In the genomic region with DNA sequence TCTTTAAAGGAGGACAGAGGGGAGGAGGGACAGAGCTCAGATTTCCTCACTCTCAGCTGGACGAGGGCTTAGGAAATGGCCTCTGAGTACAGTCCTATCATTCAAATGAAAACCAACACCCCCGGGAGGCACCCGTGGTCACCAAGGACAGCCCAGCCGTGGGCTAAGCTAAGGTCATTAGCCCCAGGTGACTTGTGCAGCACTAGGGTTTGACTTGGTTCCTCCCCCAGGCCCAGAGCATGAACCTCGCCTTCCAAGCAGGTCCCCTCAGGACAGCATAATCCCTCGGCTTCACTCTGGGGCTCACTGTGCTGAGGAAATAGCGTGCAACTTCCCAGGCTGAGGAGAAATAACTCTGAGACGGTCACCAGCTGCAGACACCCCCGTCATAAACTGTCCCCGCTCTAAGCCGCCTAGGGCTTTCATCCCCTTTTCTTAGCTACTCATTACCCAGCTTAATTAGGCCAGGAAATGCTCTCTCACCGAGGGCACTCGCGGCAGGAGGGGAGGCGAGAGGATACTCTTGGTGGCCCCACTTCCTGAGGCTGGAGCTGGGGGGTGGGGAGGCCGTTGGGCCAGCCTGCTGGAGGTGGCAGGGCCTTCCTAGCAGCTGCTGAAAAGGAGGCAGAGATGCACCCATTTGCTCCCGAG, we compare ENCODE assay signal across 8 mouse cellular contexts.
DNase-seq lines count a peak whose midpoint lies in the region; ATAC-seq and TF ChIP-seq lines count a peak whose summit lies in the region.

No protein-coding gene starts in this region.

- WGBS in stomach, embryonic 14.5 days = 9% methylated on average over 17 of the region's 17 CpGs
- WGBS in stomach, postnatal 0 days = 13% methylated on average over 17 of the region's 17 CpGs
- 9% methylated on average over 17 of the region's 17 CpGs for WGBS in heart, embryonic 11.5 days (ENCODE audit: insufficient replicate concordance)
- 2% methylated on average over 17 of the region's 17 CpGs for WGBS in kidney, embryonic 16.5 days
- WGBS in midbrain, embryonic 15.5 days = 5% methylated on average over 17 of the region's 17 CpGs

- ATAC-seq in stomach, embryonic 14.5 days (ENCODE audit: insufficient number of reproducible peaks, insufficient read depth, low FRiP score, low read depth) = peak; percentile 33; the same call in 1 of the 2 replicates
- ATAC-seq in stomach, postnatal 0 days (ENCODE audit: low FRiP score, low TSS enrichment) = no peak
- 0 out of 2 replicates have a peak, but pooled peaks have one; percentile 10 for ATAC-seq in heart, embryonic 11.5 days (replicated peaks; ENCODE audit: insufficient number of reproducible peaks, low FRiP score, low TSS enrichment)
- ATAC-seq in kidney, embryonic 16.5 days (ENCODE audit: low FRiP score, low TSS enrichment) = peak; percentile 91
- peak; percentile 48; the same call in 1 of the 2 replicates for ATAC-seq in midbrain, embryonic 15.5 days (replicated peaks)
- no peak for ATAC-seq in megakaryocyte-erythroid progenitor cell, adult 5-6 weeks (replicated peaks; ENCODE audit: low FRiP score, low TSS enrichment, poor library complexity, severe bottlenecking)

- no peak for TF ChIP-seq EP300 in stomach, postnatal 0 days (optimal IDR thresholded peaks at IDR 0.05)

- peaks cover 4% of the 10 kb centered on the region; the same call in 1 of the 2 replicates for H3K4me1 ChIP-seq in stomach, embryonic 14.5 days (ENCODE audit: control insufficient read depth, insufficient read depth, low read length)
- no peaks in the 10 kb centered on the region for H3K4me1 ChIP-seq in stomach, postnatal 0 days (replicated peaks; ENCODE audit: control insufficient read depth, insufficient read depth)
- peaks cover 10% of the 10 kb centered on the region; the same call in 1 of the 2 replicates for H3K4me1 ChIP-seq in heart, embryonic 11.5 days (ENCODE audit: control insufficient read depth, insufficient read depth, low read length)
- H3K4me1 ChIP-seq in kidney, embryonic 16.5 days (ENCODE audit: insufficient read depth, low read length) = peaks cover 20% of the 10 kb centered on the region
- H3K4me1 ChIP-seq in midbrain, embryonic 15.5 days = peaks cover 8% of the 10 kb centered on the region

- no peak for TF ChIP-seq CTCF in stomach, postnatal 0 days (IDR thresholded peaks at IDR 0.05; ENCODE audit: low read depth)

- no peak overlapping the region for H3K4me3 ChIP-seq in stomach, embryonic 14.5 days (ENCODE audit: low read depth, low read length)
- H3K4me3 ChIP-seq in stomach, postnatal 0 days (ENCODE audit: low read depth, low read length) = no peak overlapping the region
- H3K4me3 ChIP-seq in heart, embryonic 11.5 days (ENCODE audit: low read depth, low read length) = no peak overlapping the region
- peak overlapping the region; percentile 5; the same call in 1 of the 2 replicates for H3K4me3 ChIP-seq in kidney, embryonic 16.5 days (ENCODE audit: low read length)
- H3K4me3 ChIP-seq in midbrain, embryonic 15.5 days = no peak overlapping the region

- H3K4me2 ChIP-seq in stomach, embryonic 14.5 days (replicated peaks; ENCODE audit: low read depth, low read length) = 0 out of 2 replicates have a peak overlapping the region, but pooled peaks have one; percentile 0
- no peak overlapping the region for H3K4me2 ChIP-seq in stomach, postnatal 0 days (replicated peaks; ENCODE audit: low read depth)
- H3K4me2 ChIP-seq in heart, embryonic 11.5 days = peak overlapping the region; percentile 45
- peak overlapping the region; percentile 30 for H3K4me2 ChIP-seq in kidney, embryonic 16.5 days (replicated peaks; ENCODE audit: low read depth, low read length)
- no peak overlapping the region for H3K4me2 ChIP-seq in midbrain, embryonic 15.5 days

- no peak overlapping the region for H3K27ac ChIP-seq in stomach, embryonic 14.5 days (ENCODE audit: low read length)
- H3K27ac ChIP-seq in stomach, postnatal 0 days (replicated peaks) = no peak overlapping the region
- H3K27ac ChIP-seq in heart, embryonic 11.5 days (ENCODE audit: low read depth, low read length) = no peak overlapping the region
- peak overlapping the region; percentile 83 for H3K27ac ChIP-seq in kidney, embryonic 16.5 days (ENCODE audit: low read length)
- no peak overlapping the region for H3K27ac ChIP-seq in midbrain, embryonic 15.5 days

- H3K27me3 ChIP-seq in stomach, embryonic 14.5 days (ENCODE audit: control insufficient read depth, insufficient read depth, low read length) = no peaks in the 10 kb centered on the region
- no peaks in the 10 kb centered on the region for H3K27me3 ChIP-seq in stomach, postnatal 0 days (ENCODE audit: control insufficient read depth, insufficient read depth, low read length)
- H3K27me3 ChIP-seq in heart, embryonic 11.5 days (ENCODE audit: control insufficient read depth, insufficient read depth, low read length) = no peaks in the 10 kb centered on the region
- H3K27me3 ChIP-seq in kidney, embryonic 16.5 days (ENCODE audit: insufficient read depth, low read length) = no peaks in the 10 kb centered on the region
- H3K27me3 ChIP-seq in midbrain, embryonic 15.5 days (replicated peaks) = no peaks in the 10 kb centered on the region

- no peaks in the 10 kb centered on the region for H3K9me3 ChIP-seq in stomach, embryonic 14.5 days (ENCODE audit: control insufficient read depth, low read depth, low read length)
- H3K9me3 ChIP-seq in stomach, postnatal 0 days (ENCODE audit: control insufficient read depth, low read length) = no peaks in the 10 kb centered on the region
- H3K9me3 ChIP-seq in heart, embryonic 11.5 days (replicated peaks; ENCODE audit: control insufficient read depth, low read length) = no peaks in the 10 kb centered on the region
- no peaks in the 10 kb centered on the region for H3K9me3 ChIP-seq in kidney, embryonic 16.5 days (ENCODE audit: low read length)
- no peaks in the 10 kb centered on the region for H3K9me3 ChIP-seq in midbrain, embryonic 15.5 days

- DNase-seq in adrenal gland, postnatal 10 days = peak; percentile 73
- no peak for DNase-seq in adrenal gland, postnatal 4 days (ENCODE audit: low spot score in 2 of 2)
- no peak for DNase-seq in stomach, postnatal 0 days (ENCODE audit: low spot score)

- H3K9ac ChIP-seq in stomach, embryonic 14.5 days (replicated peaks; ENCODE audit: low read depth, low read length) = no peak overlapping the region
- H3K9ac ChIP-seq in stomach, postnatal 0 days (ENCODE audit: low read length) = no peak overlapping the region
- peak overlapping the region; percentile 34; the same call in 1 of the 2 replicates for H3K9ac ChIP-seq in heart, embryonic 11.5 days (ENCODE audit: low read depth, low read length)
- H3K9ac ChIP-seq in kidney, embryonic 16.5 days (replicated peaks; ENCODE audit: low read length) = peak overlapping the region; percentile 29; the same call in 1 of the 2 replicates
- H3K9ac ChIP-seq in midbrain, embryonic 15.5 days = no peak overlapping the region

- H3K36me3 ChIP-seq in stomach, embryonic 14.5 days (ENCODE audit: control insufficient read depth, insufficient read depth, low read length) = no peaks in the 10 kb centered on the region
- H3K36me3 ChIP-seq in stomach, postnatal 0 days (ENCODE audit: control insufficient read depth, insufficient read depth, low read length) = no peaks in the 10 kb centered on the region
- no peaks in the 10 kb centered on the region for H3K36me3 ChIP-seq in heart, embryonic 11.5 days (ENCODE audit: control insufficient read depth, insufficient read depth, low read length)
- H3K36me3 ChIP-seq in kidney, embryonic 16.5 days (ENCODE audit: insufficient read depth, low read length) = no peaks in the 10 kb centered on the region
- H3K36me3 ChIP-seq in midbrain, embryonic 15.5 days (replicated peaks) = no peaks in the 10 kb centered on the region

Comparison
In these comparisons a context has a peak if more than half of its experiments do, and no peak if none do; other contexts are left out.
1. ATAC-seq: peak in stomach, embryonic 14.5 days (single experiment), heart, embryonic 11.5 days (single experiment), kidney, embryonic 16.5 days (single experiment) and midbrain, embryonic 15.5 days (single experiment); none in stomach, postnatal 0 days (single experiment) and megakaryocyte-erythroid progenitor cell, adult 5-6 weeks (single experiment).
2. H3K4me2 ChIP-seq: peak in stomach, embryonic 14.5 days (single experiment), heart, embryonic 11.5 days (single experiment) and kidney, embryonic 16.5 days (single experiment); none in stomach, postnatal 0 days (single experiment) and midbrain, embryonic 15.5 days (single experiment).
3. H3K9ac ChIP-seq: peak in heart, embryonic 11.5 days (single experiment) and kidney, embryonic 16.5 days (single experiment); none in stomach, embryonic 14.5 days (single experiment), stomach, postnatal 0 days (single experiment) and midbrain, embryonic 15.5 days (single experiment).